Mouse (Mus musculus): ENCODE results near the gene Pla2r1. TPM values are rescaled to one million over a fixed set of nuclear protein-coding genes. Genes with fewer than 3 reads are reported as not detected.

The Pla2r1 gene
- total RNA-seq, 1 experiment from 2014 or later, result not detected

- ATAC-seq (replicated peaks in 1 of 2; ENCODE audit: insufficient read depth in 1 of 2, low FRiP score in 2 of 2, low TSS enrichment in 1 of 2, low read depth in 1 of 2, poor library complexity in 2 of 2, severe bottlenecking in 2 of 2), result no peak
These were observed 38.2 kb downstream of the Pla2r1 start for GRCm38 (mm10) chr2:60514863-60515262.

GRCm38 (mm10) chr2:60510718-60511117 lies 42.4 kb downstream of the Pla2r1 start:
- ATAC-seq (replicated peaks in 1 of 2; ENCODE audit: insufficient read depth in 1 of 2, low FRiP score in 2 of 2, low TSS enrichment in 1 of 2, low read depth in 1 of 2, poor library complexity in 2 of 2, severe bottlenecking in 2 of 2), result no peak

- ATAC-seq (replicated peaks in 1 of 2; ENCODE audit: insufficient read depth in 1 of 2, low FRiP score in 2 of 2, low TSS enrichment in 1 of 2, low read depth in 1 of 2, poor library complexity in 2 of 2, severe bottlenecking in 2 of 2), result peak; percentile 13 to 22; a peak in 2 of 4 replicates
These were observed 48.0 kb downstream of the Pla2r1 start for GRCm38 (mm10) chr2:60505145-60505544.

DNA sequence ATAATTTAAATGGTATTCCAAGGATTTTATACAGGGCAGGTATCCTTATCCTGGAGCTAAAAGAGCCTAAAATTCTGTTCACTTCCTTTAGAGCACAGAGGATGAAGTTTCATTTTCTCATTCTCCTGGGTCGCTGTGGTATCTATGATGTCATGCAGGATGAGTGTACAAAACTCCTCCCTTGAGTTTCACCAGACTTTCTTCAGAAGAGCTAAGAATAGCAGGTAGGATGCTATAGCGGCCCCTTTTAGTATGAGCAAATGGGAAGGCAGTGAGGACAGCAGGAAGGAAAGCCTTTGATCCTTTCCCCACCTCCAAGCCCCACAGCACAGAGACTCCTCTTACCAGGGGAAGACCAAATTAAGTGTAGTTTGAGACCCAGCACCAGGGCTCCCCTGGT lies 48.4 kb downstream of the Pla2r1 start:
- ATAC-seq (replicated peaks in 1 of 2; ENCODE audit: insufficient read depth in 1 of 2, low FRiP score in 2 of 2, low TSS enrichment in 1 of 2, low read depth in 1 of 2, poor library complexity in 2 of 2, severe bottlenecking in 2 of 2), result peak; percentile 67 to 81

DNA sequence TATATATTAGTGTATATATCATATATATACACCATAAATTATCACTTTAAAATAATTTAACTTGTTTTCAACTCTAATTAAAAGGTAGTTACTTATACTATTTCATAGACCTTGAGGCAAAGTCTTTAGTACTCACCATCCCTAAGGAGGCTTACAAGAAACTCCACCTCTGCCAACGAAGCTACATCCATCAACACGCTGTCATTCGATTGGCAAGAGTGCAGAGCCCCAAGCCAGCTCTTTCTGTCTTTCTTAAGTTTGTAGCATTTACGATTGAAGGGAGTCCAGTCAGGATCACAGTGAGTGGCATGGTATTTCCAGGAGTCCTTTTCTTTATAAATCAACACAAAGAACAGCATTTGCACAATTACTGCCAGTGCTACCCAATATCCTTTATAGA lies 49.1 kb downstream of the Pla2r1 start:
- ATAC-seq (replicated peaks in 1 of 2; ENCODE audit: insufficient read depth in 1 of 2, low FRiP score in 2 of 2, low TSS enrichment in 1 of 2, low read depth in 1 of 2, poor library complexity in 2 of 2, severe bottlenecking in 2 of 2), result no peak

GRCm38 (mm10) chr2:60500583-60501116 lies 52.5 kb downstream of the Pla2r1 start:
- ATAC-seq (replicated peaks in 1 of 2; ENCODE audit: insufficient read depth in 1 of 2, low FRiP score in 2 of 2, low TSS enrichment in 1 of 2, low read depth in 1 of 2, poor library complexity in 2 of 2, severe bottlenecking in 2 of 2), result 0 out of 4 replicates have a peak, but pooled peaks of 1 of the 2 experiments have one; percentile 18

GRCm38 (mm10) chr2:60479906-60480305 lies 73.2 kb downstream of the Pla2r1 start:
- no peak for ATAC-seq (replicated peaks in 1 of 2; ENCODE audit: insufficient read depth in 1 of 2, low FRiP score in 2 of 2, low TSS enrichment in 1 of 2, low read depth in 1 of 2, poor library complexity in 2 of 2, severe bottlenecking in 2 of 2)

GRCm38 (mm10) chr2:60478778-60479177 lies 74.3 kb downstream of the Pla2r1 start:
- no peak for ATAC-seq (replicated peaks in 1 of 2; ENCODE audit: insufficient read depth in 1 of 2, low FRiP score in 2 of 2, low TSS enrichment in 1 of 2, low read depth in 1 of 2, poor library complexity in 2 of 2, severe bottlenecking in 2 of 2)

- ATAC-seq (replicated peaks in 1 of 2; ENCODE audit: insufficient read depth in 1 of 2, low FRiP score in 2 of 2, low TSS enrichment in 1 of 2, low read depth in 1 of 2, poor library complexity in 2 of 2, severe bottlenecking in 2 of 2), result no peak
These were observed 84.0 kb downstream of the Pla2r1 start for GRCm38 (mm10) chr2:60468901-60469770.

DNA sequence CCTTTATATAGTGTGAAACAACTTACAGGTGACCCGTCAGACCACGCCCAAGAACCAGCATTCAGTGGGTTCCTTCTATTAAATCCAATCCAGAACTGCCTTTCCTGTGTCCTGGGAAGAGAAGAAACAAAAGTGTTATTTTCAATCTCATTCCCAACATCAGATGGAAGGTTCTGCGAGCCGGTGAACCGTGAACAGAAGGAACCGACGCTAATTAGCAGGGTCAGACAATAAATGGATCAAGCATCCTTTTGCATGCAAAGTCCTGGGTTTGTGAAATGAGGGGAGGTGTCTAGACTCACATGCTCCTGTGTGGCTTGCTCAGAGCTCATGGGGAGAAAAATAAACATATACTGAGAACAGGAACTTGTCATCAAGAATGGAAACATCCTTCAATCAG lies 100.7 kb downstream of the Pla2r1 start:
- no peak for ATAC-seq (replicated peaks in 1 of 2; ENCODE audit: insufficient read depth in 1 of 2, low FRiP score in 2 of 2, low TSS enrichment in 1 of 2, low read depth in 1 of 2, poor library complexity in 2 of 2, severe bottlenecking in 2 of 2)

- no peak for ATAC-seq (replicated peaks in 1 of 2; ENCODE audit: insufficient read depth in 1 of 2, low FRiP score in 2 of 2, low TSS enrichment in 1 of 2, low read depth in 1 of 2, poor library complexity in 2 of 2, severe bottlenecking in 2 of 2)
These were observed 101.9 kb downstream of the Pla2r1 start for GRCm38 (mm10) chr2:60451119-60451773.

DNA sequence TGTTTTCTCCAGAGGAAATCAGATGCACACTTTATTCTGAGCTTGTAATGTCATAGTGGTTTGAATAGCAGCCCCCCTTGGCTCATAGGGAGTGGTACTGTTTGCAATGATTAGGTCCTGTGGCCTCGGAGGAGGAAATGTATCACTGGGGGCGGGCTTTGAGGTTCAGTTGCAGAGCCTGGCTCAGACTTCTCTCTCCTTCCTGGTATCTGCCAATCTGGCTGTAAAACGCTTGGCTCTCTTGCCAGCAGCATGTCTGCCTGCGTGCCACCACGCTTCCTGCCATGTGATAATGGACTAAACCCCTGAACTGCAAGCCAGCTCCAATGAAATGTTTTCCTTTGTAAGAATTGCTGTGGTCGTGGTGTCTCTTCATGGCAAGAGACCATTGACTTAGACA lies 103.4 kb downstream of the Pla2r1 start:
- peak; percentile 67 to 92 for ATAC-seq (replicated peaks in 1 of 2; ENCODE audit: insufficient read depth in 1 of 2, low FRiP score in 2 of 2, low TSS enrichment in 1 of 2, low read depth in 1 of 2, poor library complexity in 2 of 2, severe bottlenecking in 2 of 2)

GRCm38 (mm10) chr2:60444711-60445509 lies 108.2 kb downstream of the Pla2r1 start:
- ATAC-seq (replicated peaks in 1 of 2; ENCODE audit: insufficient read depth in 1 of 2, low FRiP score in 2 of 2, low TSS enrichment in 1 of 2, low read depth in 1 of 2, poor library complexity in 2 of 2, severe bottlenecking in 2 of 2), result no peak

- no peak for ATAC-seq (replicated peaks in 1 of 2; ENCODE audit: insufficient read depth in 1 of 2, low FRiP score in 2 of 2, low TSS enrichment in 1 of 2, low read depth in 1 of 2, poor library complexity in 2 of 2, severe bottlenecking in 2 of 2)
These were observed 109.8 kb downstream of the Pla2r1 start for GRCm38 (mm10) chr2:60443279-60443678.

DNA sequence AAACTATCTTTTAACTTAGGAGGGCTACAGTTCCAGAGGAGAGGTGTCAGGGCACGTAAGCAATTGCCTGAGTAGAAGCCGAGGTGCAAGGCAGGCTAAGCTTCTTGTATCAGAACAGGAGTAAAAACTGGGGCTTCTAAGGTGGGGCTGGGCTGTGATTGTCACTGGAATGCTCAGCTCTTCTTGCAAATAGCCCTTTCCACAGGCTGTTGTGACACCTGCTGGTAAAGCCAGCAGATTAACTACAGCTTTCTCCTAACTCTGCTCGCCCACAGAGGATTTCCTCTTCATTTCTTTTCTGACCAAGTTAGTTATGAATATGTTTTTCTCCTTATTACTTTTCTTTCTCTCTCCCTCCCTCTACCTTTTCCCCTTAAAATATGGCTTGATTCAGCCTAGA lies 111.2 kb downstream of the Pla2r1 start:
- ATAC-seq (replicated peaks in 1 of 2; ENCODE audit: insufficient read depth in 1 of 2, low FRiP score in 2 of 2, low TSS enrichment in 1 of 2, low read depth in 1 of 2, poor library complexity in 2 of 2, severe bottlenecking in 2 of 2), result no peak

- no peak for ATAC-seq (replicated peaks in 1 of 2; ENCODE audit: insufficient read depth in 1 of 2, low FRiP score in 2 of 2, low TSS enrichment in 1 of 2, low read depth in 1 of 2, poor library complexity in 2 of 2, severe bottlenecking in 2 of 2)
These were observed 116.3 kb downstream of the Pla2r1 start for GRCm38 (mm10) chr2:60436802-60437201.

- ATAC-seq (replicated peaks in 1 of 2; ENCODE audit: insufficient read depth in 1 of 2, low FRiP score in 2 of 2, low TSS enrichment in 1 of 2, low read depth in 1 of 2, poor library complexity in 2 of 2, severe bottlenecking in 2 of 2), result no peak
These were observed 122.6 kb downstream of the Pla2r1 start for GRCm38 (mm10) chr2:60430315-60431021.
